Mouse (Mus musculus) 3T3-L1 (cell line): ENCODE data around the gene Polrmt.
"Not testable (repeated sequence)": the region's sequence is repeated elsewhere in the genome, so short reads cannot be mapped to it uniquely, and the experiment has no call there.

ENCODE experiments used
- DNase-seq: peaks from one replicate; pipeline ENCODE4 v3.0.0-alpha.2; 2015; ENCODE audit warnings: low read depth, low spot score

Gene Polrmt

DNA sequence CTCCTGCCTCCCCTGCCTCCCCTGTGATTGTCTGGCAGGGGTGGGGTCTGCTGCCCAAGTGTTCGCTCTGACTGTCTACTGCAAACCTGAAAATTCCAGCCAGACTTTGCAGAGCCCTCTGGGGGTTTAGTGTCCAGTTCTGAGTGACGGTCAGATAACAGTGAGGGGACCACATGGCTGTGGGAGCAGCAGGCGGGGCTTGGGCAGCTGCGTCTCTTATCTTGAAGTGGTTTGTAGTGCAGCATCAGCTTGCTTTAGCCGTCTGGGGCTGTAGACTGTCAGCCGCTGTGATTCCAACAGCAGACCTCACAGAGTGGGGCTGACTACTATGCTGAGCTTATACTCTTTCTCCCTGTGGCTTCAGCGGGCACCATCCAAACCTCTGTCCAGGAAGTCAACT is 37.1 kb downstream of the Polrmt start:
- DNase-seq = no peak

DNA sequence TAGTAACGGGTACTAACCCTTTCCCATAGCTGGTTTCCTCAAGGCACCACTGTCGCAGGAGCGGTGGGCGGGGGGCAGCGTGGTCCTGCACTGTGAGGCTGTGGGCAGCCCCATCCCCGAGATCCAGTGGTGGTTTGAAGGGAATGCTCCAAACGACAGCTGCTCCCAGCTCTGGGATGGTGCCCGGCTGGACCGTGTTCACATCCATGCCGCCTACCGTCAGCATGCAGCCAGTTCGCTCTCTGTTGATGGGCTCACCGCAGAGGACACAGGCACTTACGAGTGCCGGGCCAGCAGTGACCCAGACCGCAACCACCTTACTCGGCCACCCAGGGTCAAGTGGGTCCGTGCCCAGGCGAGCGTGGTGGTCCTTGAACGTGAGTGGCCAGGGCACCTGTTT is 37.7 kb downstream of the Polrmt start:
- DNase-seq = no peak

DNA sequence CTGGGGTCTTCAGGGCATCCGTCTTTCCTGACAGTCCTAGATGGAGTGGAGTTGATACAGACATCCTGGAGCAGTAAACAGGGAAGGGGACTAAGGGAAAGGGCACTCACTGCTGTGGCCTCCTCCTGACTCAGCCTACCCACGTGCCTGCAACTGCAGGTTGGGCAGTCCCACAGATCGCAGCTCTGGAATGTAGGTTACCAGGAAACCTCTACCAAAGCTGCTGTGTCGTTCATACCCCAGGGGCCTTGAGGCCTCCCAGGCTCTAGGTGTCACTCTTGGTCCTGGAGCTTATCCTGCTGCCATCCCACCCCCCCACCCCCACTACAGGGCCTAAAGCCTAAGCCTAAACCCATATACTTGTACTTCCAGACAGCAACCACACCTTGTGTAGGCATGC is 38.6 kb downstream of the Polrmt start:
- peak; percentile 74 for DNase-seq

DNA sequence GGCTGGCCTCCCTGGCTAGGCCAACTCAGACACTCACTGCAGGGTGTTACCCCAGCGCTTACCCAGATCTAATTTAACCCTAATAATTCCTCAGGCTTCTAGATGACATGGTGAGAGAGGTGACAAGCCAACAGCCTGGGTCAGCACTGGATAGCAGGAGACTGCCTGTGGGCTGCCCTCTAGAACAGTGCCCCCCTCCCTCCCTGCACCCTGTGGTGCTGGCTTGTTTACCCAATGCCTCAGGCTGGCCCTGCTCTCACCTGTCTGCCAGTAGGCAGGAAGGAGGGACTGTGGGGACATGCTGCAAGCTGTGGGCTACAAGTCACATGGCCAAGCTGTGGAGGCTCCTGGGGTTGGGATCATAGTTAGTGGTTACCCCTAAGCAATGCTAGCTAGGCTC is 39.2 kb downstream of the Polrmt start:
- no peak for DNase-seq

DNA sequence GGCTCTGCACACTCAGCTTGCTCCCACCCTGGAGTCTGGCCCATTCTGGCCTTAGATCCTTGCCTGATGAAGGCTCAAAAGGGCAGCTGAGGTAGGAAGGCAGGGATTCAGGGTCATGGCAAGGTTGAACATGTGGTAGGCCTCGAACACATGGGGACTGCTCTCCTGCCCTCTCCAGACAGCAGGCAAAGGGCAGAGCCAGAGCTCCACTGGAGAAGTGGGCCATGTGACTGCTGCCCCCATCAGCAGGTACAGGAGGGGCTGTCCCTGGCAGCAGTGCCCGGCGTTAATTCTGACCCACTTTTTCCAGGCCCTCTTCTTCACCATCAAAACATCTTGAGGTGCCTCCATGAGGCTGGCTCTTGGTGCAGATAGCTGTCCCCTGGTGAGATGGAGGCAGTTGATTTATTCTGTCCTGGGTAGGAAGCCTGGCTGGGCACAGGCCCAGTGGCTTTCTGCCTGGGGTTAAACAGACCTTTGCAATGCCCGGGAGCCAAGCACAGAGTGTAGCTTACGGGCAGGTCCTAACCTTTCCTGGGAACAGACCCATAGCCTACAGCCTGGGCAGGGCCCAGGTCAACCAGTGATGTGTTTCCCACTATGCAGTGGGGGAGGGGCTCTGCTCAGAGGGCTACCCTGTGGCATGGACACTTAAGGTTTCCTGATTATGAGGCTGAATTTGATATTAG is 39.8 kb downstream of the Polrmt start:
- DNase-seq = no peak

DNA sequence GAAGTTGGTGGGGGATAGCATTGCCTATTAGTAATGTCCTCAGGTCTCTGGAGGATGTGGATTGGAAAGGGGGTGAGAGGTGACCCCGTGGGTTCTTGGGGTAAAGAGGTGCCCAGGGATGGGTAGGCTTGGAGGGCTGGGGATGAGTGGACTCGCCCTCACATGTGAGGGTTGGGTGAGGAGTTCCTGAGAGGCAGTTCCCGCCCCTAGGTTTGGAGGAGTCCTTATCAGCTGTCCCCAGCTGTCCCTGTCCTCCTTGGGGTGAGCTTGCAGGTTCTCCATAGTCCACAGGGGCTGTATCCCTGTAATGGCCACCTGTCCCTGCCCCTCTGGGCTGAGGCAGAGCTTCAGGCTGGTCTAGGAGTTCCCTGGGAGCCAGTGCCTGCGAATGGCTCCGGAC is 40.4 kb downstream of the Polrmt start:
- no peak for DNase-seq

DNA sequence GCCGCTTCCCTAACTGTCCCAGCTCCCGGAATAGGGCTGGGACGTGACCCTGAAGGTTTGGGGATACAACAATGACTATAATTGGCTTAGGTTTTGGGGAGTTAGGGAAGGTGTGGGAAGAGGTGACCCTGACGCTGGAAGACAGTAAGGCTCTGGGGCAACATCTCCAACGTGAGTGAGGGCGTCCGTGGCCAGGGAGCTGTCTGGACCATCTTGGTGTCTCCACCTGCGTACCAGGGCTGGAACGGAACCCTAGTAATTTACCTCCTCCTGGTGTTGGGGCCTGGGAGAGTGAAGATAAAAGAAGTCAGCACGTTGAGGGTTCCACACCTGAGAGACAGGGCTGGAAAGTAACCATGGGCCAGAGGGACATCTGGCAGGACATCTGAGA is 41.4 kb downstream of the Polrmt start:
- DNase-seq = no peak

DNA sequence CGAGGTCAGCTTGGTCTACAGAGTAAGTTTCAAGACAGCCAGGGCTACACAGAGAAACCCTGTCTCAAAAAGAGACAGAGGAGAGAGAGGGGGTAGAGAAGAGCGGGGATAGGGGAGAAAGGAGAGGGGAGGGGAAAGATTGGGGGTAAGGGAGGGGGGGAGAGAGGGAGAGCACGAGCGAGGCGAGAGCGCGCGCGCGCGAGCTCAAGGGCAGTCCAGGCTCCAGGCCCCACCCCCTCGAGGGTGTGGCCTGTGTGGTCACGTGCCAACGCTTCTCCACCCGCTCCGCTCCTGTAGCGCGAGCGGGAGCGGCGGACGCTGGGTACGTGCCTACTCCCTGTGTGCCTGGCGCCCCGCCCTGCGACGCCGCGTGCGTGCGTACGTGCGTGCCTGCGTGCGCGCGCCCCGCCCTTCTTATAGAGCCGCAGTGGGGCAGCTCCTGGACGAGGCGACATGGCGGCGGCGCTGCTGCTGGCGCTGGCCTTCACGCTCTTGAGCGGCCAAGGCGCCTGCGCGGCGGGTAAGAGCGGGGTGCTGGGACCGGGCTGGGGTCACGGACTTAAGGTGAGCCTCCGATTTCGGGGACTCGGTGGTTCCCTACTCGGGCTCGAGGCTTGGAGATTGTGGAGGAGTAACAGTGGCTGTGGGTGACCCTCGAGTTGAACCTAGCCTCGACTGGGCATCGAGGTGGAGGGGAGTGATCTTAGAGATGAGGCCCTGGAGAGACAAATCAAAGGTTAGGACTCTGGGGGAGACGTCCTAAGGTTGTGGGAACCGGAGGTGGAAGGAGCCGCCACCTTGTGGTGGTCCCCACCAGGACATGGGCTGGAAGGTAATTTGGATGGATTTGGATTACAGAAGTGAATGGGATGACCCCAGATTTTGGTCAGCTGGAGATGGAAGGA is 42.1 kb downstream of the Polrmt start, which contains the start of gene Bsg:
TSS of gene Bsg (plus strand) at position 427 of the 905 bp plus-strand sequence.
- peak; percentile 96 for DNase-seq

DNA sequence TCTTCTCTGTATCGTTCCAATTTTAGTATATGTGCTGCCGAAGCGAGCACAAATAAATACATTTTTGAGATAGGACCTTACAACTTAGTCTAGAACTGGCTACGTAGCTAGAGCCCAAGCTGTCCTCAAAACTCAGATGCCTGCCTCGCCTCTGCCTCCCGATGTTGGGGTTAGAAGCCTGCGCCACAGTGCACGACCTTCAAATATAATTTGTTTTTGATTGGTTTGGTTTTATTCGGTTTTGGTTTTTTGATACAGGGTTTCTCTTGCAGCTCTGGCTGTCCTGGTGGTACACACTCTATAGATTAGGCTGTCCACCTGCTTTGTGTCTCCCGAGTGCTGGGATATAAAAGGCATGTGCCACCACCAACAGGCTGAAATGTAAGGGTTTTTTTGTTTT is 42.8 kb downstream of the Polrmt start:
- no peak for DNase-seq

DNA sequence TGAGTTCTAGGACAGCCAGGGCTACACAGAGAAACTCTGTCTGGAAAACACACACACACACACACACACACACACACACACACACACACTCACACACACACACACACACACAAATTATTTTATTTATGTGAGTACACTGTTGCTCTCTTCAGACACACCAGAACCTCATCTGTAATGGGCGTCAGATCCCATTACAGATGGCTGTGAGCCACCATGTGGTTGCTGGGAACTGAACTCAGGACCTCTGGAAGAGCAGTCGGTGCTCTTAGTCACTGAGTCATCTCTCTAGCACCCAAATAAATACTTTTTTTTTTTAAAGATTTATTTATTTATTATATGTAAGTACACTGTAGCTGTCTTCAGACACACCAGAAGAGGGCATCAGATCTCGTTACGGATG is 43.4 kb downstream of the Polrmt start:
- DNase-seq = not testable (repeated sequence)

DNA sequence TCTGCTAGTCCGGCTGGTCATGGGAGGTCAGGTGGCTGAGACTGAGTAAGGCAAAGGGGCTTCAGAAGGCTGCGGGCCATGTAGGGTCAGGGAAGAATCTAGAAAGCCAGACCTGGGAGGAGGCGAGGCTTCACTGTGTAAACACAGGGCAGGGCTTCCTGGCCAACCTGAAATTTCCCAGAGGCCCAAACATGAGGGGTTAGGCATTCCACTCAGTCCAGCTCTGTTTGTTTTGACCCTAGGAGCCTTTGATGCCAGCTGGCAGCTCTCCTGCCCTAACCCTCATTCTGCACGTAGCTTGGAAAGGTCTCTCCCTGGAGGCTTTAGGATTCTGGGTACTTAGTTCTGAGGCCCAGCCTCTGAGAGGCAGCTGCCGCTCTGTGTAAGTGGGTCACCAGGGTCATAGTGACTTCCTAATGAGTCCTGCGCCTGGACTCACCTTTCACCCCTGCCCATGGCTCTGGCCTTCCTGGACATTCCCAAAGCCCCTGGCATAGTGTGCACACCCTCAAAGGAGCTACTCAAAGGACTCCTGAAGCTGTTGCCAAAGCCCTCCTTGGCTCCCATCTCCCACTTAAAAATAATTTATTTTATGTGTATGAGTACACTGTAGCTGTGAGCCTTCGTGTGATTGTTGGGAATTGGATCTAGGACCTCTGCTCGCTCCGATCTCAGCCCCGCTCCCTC is 44.8 kb downstream of the Polrmt start:
- DNase-seq = no peak

DNA sequence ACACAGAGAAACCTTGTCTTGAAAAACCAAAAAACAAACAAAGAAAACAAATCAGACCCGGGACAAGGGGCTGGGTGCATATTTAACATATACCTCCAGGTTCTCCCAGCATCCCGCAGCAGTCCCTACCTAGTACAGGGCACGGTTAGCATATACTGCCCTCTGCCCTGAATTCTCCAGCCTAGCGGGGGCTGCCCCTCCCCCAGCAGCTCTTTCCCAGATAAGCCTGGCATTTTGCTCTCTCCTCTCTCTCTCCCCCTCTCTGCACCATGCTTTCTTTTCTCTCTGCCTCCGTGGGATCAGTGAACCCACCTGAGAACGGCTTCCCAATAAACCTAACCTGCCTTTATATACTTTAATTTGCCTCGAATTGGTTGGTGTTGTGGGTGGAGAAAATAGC is 45.7 kb downstream of the Polrmt start:
- no peak for DNase-seq

DNA sequence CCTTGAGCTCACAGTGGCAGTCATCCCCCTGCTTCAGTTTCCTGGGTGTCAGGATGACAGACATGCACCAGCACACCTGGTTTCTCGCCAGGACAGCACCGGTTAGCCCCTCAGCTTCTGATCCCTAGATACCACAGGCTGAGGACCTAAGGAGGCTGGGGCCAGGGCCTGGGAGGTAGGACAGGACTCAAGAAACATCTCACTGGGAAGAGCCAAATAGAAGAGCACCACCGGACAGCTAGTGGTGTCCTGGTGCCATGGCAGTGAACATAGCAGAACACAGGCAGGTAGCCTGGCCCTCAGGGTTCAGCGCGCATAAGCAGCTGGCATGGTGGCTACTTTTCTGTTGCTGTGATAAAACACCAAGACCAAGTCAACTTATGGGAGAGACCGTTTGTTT is 47.9 kb downstream of the Polrmt start:
- DNase-seq = no peak

DNA sequence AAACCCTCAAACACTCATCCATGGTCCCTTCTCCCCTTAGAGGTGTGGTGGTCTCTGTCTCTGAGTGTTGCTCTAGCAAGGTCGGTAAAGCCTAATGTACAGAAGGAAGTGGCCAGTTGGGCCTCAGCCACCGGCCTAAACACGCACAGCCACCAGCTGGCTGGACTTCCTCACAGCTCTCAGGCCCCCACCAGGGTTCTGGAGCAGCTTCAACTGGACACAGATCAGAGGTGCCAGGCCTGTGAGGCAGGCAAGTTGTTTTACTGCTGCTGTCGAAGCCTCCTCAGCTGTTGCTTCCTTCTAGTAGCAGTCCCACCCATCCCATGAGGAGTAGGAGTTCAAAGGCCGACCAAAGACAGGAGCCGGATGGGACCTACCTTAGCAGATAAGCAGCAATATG is 48.5 kb downstream of the Polrmt start:
- DNase-seq = no peak

DNA sequence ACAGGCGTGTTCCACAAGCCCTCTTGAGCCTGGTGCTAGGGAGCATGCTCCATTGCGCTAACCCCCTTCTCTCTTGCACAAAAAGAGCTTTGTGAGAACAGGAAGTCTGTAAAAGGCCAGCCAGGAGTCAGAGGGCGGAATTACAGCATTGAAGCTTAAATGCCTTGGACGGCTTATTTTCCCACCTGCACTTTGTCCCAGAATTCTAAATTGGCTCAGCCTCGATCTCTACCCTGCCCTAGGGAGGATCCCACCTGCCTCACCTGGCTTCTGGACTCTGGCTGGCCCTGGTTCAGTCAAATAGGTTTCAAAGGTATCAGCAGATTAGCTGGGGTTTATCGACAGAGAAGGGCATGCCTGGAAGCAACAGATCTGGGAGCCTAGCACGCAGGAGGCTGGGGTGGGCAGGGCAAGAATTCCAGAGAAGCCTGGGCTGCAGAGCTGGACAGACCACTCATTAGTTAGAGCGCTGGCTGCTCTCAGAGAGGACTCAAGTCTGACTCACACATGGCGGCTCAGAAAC is 50.2 kb downstream of the Polrmt start:
- peak; percentile 71 for DNase-seq

DNA sequence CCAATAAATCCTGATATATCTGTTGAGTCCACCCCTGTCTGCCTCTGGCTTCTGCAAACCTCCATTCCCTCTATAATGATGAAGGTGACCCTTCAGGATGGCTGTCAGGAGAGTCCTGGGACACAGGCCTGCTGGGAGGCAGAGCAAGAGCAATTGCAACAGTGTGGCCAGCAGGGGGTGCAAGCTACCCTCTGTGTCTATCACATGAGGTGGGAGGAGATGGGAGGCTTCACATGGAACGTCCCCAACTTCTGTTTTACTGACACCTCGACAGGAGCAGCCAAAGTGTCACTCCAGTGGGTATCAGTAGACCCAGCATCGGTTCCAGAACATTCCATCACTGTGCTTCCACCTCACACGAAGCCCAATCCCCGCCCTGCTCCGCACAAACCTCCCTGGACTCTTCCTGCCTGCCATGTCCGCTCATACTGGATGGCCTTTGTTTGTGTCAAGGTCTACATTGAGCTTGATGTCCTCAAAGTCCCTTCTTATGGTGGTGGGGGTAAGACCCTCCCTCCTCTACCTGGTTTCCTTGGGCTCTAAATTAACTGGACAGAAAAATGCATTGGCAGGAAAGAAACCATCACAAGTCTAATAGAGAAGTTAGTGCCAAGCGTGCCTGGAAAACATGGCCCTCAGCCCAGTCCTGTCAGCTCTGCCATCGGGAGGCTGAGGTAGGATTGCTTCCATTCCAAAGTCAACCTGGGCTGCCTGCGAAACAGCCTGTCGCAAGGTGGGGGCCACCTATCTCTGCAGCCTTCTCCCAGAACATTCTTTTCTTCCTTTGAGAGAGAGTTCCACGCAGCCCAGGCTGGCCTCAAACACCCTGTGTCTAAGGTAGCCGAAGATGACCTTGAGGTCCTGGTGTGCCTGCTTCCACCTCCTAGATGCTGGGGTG is 50.9 kb downstream of the Polrmt start:
- DNase-seq = peak; percentile 83

DNA sequence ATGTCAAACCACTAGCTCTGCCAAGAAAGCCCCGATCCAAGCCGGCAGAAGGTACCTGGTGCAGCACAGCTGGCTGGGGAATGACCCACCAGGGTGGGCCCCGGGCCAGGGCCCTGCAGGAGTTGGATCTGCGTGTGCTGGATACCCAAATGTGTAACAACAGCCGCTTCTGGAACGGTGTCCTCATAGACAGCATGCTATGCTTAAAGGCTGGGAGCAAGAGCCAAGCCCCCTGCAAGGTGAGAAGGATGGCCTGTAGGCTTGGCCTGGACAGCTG is 52.1 kb downstream of the Polrmt start:
- no peak for DNase-seq

DNA sequence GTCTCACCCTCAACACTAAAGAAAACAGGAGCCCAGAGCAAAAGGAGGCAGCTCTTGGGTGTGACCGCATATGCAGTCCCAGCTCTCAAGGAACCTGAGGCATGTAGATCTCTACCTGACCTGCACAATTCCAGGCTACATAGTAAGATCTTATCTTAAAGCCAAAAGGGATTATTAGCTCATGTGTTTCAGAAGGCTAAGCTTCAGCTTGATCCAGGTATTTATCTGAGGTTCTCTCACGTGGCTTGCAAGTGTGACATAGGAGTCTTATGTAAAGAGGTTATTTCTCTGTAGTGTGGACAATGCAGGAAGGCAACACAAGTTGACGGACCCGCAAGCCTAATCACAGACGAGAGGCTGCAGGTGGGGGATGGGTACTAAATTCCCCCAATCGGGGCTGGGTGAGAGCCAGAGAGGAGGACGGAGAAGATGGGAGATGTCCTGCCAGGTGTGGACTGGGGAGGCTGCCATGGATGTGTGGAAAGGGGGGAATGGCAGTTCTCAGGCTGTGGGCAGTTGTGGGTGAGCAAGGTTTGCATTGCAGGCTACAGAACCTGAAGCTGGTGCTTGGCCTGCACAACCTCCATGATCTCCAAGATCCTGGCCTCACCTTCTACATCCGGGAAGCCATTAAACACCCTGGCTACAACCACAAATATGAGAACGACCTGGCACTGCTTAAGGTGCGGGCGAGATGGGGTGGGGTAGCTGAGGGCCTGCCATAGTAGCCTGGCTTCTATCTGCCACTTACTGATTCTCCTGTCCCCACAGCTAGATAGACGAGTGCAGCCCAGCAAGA is 52.6 kb downstream of the Polrmt start:
- no peak for DNase-seq

DNA sequence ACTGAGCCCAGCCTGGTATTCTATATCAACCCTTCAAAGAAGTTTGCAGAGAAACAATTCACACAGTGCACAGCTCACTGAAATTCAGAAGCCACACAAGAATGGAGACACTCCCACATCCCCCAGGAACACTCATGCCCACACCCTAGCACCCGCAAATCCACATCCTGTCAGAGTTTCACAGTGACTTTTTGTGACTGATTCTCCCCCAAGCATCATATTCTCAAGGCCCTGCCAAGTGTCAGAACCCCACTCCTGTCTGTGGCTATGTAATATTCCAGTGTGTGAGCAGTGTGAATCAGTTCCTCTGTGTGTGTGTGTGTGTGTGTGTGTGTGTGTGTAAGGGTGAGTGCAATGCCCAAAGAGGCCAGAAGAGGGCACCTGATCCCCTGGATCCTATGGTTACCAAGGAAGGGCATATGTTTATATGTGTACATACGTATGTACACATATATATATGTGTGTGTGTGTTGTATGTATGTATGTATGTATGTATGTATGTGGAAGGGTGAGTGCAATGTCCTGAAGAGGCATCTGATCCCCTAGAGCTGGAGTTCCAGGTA is 54.3 kb downstream of the Polrmt start:
- DNase-seq = no peak

DNA sequence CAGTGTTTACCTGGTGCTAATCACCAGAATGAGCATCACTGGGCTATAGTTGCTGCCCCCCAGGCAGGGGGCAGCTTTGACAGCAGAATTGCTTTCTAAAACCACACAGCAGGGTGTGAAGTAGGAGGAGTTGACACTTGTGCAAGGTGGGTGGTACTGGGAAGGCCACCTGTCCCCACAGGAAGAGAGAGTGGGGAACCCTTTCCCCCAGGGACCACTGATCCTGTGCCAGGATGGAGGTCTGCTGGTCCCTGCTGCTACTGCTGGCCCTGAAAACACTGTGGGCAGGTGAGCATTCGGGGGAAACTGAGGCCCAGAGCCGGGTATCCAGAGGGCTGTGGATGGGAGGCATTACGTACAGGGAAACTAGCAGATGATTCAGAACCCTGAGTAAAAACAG is 57.2 kb downstream of the Polrmt start:
- no peak for DNase-seq
